Mouse (Mus musculus) adrenal gland, adult 18-20 months (tissue): ENCODE measurements around the gene Katnal1. TPM values are rescaled to one million over a fixed set of nuclear protein-coding genes. Genes with fewer than 3 reads are reported as not detected.

Experiments used
- DNase-seq, 2 experiments: peaks; one replicate each; pipeline ENCODE4 v3.0.0; 2021 to 2022; ENCODE audit warnings: low spot score in 2 of 2
- long read RNA-seq, 2 experiments: library from polyadenylated mRNA; stranded (forward); transcript quantifications; one replicate each; pipeline ENCODE4 v2.0.0; 2021
- total RNA-seq, 2 experiments: library from RNA; stranded (reverse); gene quantifications; 1 replicate in 1 of 2; 2 replicates in 1 of 2; pipeline ENCODE4 v1.2.3; 2021

The Katnal1 gene
- 1 to 10 TPM; 5.8 to 8.3 TPM for total RNA-seq
- long read RNA-seq, experiment 1, full-length matches to known transcripts: 1 of 4 reads
- long read RNA-seq, experiment 1, partial matches to known transcripts: 0 of 4 reads
- long read RNA-seq, experiment 1, other reads (novel, unspliced or antisense): 3 of 4 reads
- long read RNA-seq, experiment 2, full-length matches to known transcripts: 1 of 5 reads
- long read RNA-seq, experiment 2, partial matches to known transcripts: 0 of 5 reads
- long read RNA-seq, experiment 2, other reads (novel, unspliced or antisense): 4 of 5 reads

GRCm38 (mm10) chr5:148929116-148929449 is at the start of gene Katnal1:
Katnal1 (minus strand) TSS chr5:148929320.
- DNase-seq: no peak

GRCm38 (mm10) chr5:148978458-148979165 is 49.5 kb upstream of the Katnal1 start:
- DNase-seq: no peak

GRCm38 (mm10) chr5:148977698-148978457 is 48.8 kb upstream of the Katnal1 start:
- DNase-seq: no peak

GRCm38 (mm10) chr5:148976876-148977275 is 47.8 kb upstream of the Katnal1 start:
- DNase-seq: no peak

- no peak for DNase-seq
These were observed 45.9 kb upstream of the Katnal1 start for GRCm38 (mm10) chr5:148975035-148975434.

GRCm38 (mm10) chr5:148973019-148973668 is 44.0 kb upstream of the Katnal1 start:
- peak; percentile 49 to 53 for DNase-seq

GRCm38 (mm10) chr5:148972167-148972566 is 43.0 kb upstream of the Katnal1 start:
- no peak for DNase-seq

- no peak for DNase-seq
These were observed 40.5 kb upstream of the Katnal1 start for GRCm38 (mm10) chr5:148969648-148970047.

- no peak for DNase-seq
These were observed 39.9 kb upstream of the Katnal1 start for GRCm38 (mm10) chr5:148968958-148969576.

GRCm38 (mm10) chr5:148968179-148968578 is 39.1 kb upstream of the Katnal1 start:
- no peak for DNase-seq

- no peak for DNase-seq
These were observed 37.3 kb upstream of the Katnal1 start for GRCm38 (mm10) chr5:148966395-148966794.

GRCm38 (mm10) chr5:148965691-148966333 is 36.7 kb upstream of the Katnal1 start:
- DNase-seq: peak in 1 of 2 experiments; percentile 50

GRCm38 (mm10) chr5:148965089-148965591 is 36.0 kb upstream of the Katnal1 start:
- no peak for DNase-seq

GRCm38 (mm10) chr5:148964251-148964650 is 35.1 kb upstream of the Katnal1 start:
- DNase-seq: no peak

GRCm38 (mm10) chr5:148960211-148960610 is 31.1 kb upstream of the Katnal1 start:
- no peak for DNase-seq

GRCm38 (mm10) chr5:148959068-148959990 is 30.2 kb upstream of the Katnal1 start:
- DNase-seq: peak; percentile 58 to 67

GRCm38 (mm10) chr5:148958355-148958754 is 29.2 kb upstream of the Katnal1 start:
- DNase-seq: no peak

GRCm38 (mm10) chr5:148956898-148957535 is 27.9 kb upstream of the Katnal1 start:
- no peak for DNase-seq

- no peak for DNase-seq
These were observed 27.0 kb upstream of the Katnal1 start for GRCm38 (mm10) chr5:148956091-148956490.
